Mouse (Mus musculus) liver, postnatal 0 days (tissue): ENCODE measurements at regions not wholly inside any gene's neighbourhood (a gene's known extent, or its start where the extent isn't known, plus 50 kb on each side); places are given as distances from the start of the nearest gene placed in this dataset.

Experiments
- CTCF ChIP-seq: sonication (generic); IDR thresholded peaks from 2 replicates; pipeline ENCODE4 v1.5.1; 2016; ENCODE audit warnings: antibody characterized with exemption, low read depth
- EP300 ChIP-seq: IDR thresholded peaks from 2 replicates; pipeline ENCODE4 v1.6.1; 2016; ENCODE audit warnings: antibody characterized with exemption, low read depth, mild to moderate bottlenecking

DNA sequence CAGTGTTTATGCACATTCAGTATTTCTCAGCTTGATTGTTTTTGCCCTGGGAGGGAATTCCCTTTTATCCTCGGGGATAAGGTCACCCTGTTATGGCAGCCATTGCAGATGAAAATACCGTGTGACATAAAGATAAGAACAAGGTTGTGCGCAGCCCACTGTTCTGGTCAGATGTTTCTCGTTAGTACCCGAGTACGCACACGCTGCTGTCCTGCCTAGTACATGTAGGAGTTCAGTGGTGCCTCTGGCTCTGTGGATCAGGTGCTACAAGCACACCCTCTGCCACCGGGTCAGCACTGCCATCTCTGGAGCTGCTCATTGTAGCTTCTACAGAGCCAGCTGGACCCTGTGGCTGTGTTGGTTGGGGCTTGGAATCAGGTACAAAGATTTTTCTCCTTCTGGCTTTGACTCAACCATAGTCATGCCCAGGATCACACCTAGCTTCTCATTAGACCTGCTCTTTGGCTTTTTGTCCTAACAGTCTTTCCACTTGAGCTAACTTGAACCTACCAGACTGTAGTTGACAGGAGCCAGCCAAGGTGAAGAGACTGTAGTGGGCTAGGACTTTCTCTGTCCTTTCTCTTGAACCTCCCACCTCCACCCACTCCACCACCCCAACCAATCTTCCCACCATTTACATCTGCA lies 136.1 kb downstream of the Trim33 start:
- no peak for TF ChIP-seq EP300
- no peak for TF ChIP-seq CTCF
